Mouse (Mus musculus): Measurements from ENCODE around the gene Xlr5a.

DNA sequence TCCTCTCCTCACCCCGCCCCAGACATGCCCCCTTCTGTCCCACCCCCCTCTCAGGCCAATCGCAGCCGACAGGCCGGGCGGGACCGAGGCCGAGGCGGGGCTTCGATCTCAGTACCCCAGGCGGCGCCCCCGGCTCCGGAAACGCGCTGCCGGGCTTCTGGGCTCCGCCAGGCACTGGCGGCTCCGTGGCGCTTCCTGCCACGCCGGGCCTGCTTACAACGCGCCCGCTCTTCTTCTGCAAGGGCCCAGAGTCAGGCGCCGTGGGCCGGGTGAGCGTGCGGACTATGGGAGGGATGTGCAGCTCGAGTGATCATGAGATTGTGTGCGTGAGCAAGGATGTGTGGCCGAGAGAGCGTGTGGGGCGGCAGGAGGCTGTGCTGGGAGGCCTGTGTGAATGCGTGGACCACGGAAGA, 49.7 kb upstream of the Xlr5a start, which contains the start of gene Zfp275:
- no peak for TF ChIP-seq EP300 (IDR thresholded peaks at IDR 0.05; ENCODE audit: low read depth)
- no peak for TF ChIP-seq CTCF (IDR thresholded peaks at IDR 0.05; ENCODE audit: low read depth)
